Mouse (Mus musculus): Measurements from ENCODE around the gene Gtf3c1. TPM values are rescaled to one million over a fixed set of nuclear protein-coding genes. Genes with fewer than 3 reads are reported as not detected.

The Gtf3c1 gene
- total and polyA plus RNA-seq, 3 experiments, result 23.7 to 36.1 TPM; not detected in 1

DNA sequence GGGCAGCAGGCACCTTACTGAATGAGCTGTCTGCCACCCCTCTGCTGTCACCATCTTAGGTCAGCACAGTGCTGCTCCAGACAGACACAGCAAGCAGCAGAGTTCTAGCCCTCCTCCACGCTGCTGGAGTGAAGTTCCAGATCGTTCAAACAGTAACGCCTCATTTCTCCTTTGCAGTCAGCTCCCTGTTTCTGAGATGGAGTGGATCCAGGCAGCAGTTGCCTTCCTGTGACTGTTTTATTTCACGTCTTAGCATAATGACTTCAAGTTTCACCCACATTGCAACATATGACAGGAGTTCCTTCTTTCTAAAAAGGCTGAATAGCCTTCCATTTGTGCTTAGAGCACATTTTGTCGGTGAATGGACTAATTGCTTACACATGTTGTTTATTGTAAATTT lies 94.0 kb downstream of the Gtf3c1 start:
- Histone ChIP-seq H3K4me3 (ENCODE audit: control insufficient read depth in 1 of 2, insufficient read depth in 1 of 2, low read depth in 2 of 2, low read length in 2 of 2) (no peak overlapping the region), H3K27me3 (ENCODE audit: control insufficient read depth in 1 of 2, insufficient read depth in 2 of 2, low read length in 2 of 2) (peaks cover 1 to 2% of the 10 kb centered on the region in 2 experiments; a peak in 2 of 4 replicates), H3K9ac (ENCODE audit: control insufficient read depth, low read depth, low read length, poor library complexity, severe bottlenecking) (no peak overlapping the region), H3K27ac (ENCODE audit: control insufficient read depth, low read depth, low read length) (no peak overlapping the region), H3K79me2 (ENCODE audit: control insufficient read depth, insufficient read depth, low read length, poor library complexity) (no peaks in the 10 kb centered on the region), H3K4me1 (ENCODE audit: control insufficient read depth in 1 of 2, insufficient read depth in 2 of 2, low read length in 2 of 2) (no peaks in the 10 kb centered on the region), H3K9me3 (replicated peaks; ENCODE audit: insufficient read depth, low read length) (no peaks in the 10 kb centered on the region), H3K36me3 (ENCODE audit: control insufficient read depth in 1 of 2, insufficient read depth in 2 of 2, low read length in 2 of 2) (no peaks in the 10 kb centered on the region)
- no peak for DNase-seq (ENCODE audit: low read depth, low spot score)
- no peak for TF ChIP-seq ZKSCAN1 (IDR thresholded peaks at IDR 0.05; ENCODE audit: low read depth, low read length)
- no peak for TF ChIP-seq CHD2 (IDR thresholded peaks at IDR 0.05; ENCODE audit: low read length)

DNA sequence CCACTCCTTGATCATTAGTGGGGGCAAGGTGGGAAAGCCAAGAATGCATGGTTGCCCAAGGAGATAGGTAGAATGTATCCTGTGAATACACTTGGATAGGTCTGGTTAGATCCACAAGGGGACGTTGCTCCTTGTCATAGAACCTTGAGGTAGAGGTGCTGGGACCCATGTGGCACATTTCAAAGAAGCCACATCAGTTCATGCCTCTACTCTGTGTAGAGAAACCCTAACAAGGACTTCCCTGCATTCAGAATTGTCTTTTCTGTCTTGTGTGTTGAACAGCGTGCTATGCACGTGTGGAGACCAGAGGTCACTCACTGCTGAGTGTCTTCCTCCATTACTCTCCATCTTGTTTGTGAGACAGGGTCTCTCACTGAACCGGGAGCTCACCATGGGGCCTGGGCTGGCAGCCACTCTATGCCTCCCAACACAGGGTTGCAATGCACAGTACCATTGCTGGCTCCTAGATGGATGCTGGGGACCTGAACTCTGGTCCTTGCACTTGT lies 99.3 kb downstream of the Gtf3c1 start:
- H3K36me3 ChIP-seq (ENCODE audit: control insufficient read depth in 1 of 2, insufficient read depth in 2 of 2, low read length in 2 of 2), result no peaks in the 10 kb centered on the region
- no peak overlapping the region for H3K27ac ChIP-seq (ENCODE audit: control insufficient read depth, low read depth, low read length)
- no peak for TF ChIP-seq SIN3A (IDR thresholded peaks at IDR 0.05; ENCODE audit: low read length)
- TF ChIP-seq POLR2AphosphoS5 (IDR thresholded peaks at IDR 0.05; ENCODE audit: borderline replicate concordance, low read depth, low read length), result no peak
- no peak for TF ChIP-seq ELF1 (IDR thresholded peaks at IDR 0.05; ENCODE audit: low read depth, low read length)
- TF ChIP-seq UBTF (IDR thresholded peaks at IDR 0.05; ENCODE audit: borderline replicate concordance, insufficient read depth, low read depth, low read length), result no peak
- no peak for TF ChIP-seq TBP (IDR thresholded peaks at IDR 0.05; ENCODE audit: low read depth, low read length)
- TF ChIP-seq MYC (IDR thresholded peaks at IDR 0.05; ENCODE audit: low read depth, low read length), result no peak
- TF ChIP-seq JUND (IDR thresholded peaks at IDR 0.05; ENCODE audit: low read depth, low read length), result no peak
- TF ChIP-seq MYB (IDR thresholded peaks at IDR 0.05; ENCODE audit: low read depth, low read length), result no peak
- no peak for TF ChIP-seq POLR2AphosphoS2 (IDR thresholded peaks at IDR 0.05; ENCODE audit: low read length)
- no peak for TF ChIP-seq KAT2A (conservative IDR thresholded peaks at IDR 0.05; ENCODE audit: low read depth, low read length)
- DNase-seq (ENCODE audit: low read depth, low spot score), result no peak
- H3K9me3 ChIP-seq (replicated peaks; ENCODE audit: insufficient read depth, low read length), result no peaks in the 10 kb centered on the region
- H3K4me1 ChIP-seq (ENCODE audit: control insufficient read depth in 1 of 2, insufficient read depth in 2 of 2, low read length in 2 of 2), result no peaks in the 10 kb centered on the region; a peak in 1 of 4 replicates
- H3K9ac ChIP-seq (ENCODE audit: control insufficient read depth, low read depth, low read length, poor library complexity, severe bottlenecking), result no peak overlapping the region
- no peaks in the 10 kb centered on the region; a peak in 1 of 4 replicates for H3K27me3 ChIP-seq (ENCODE audit: control insufficient read depth in 1 of 2, insufficient read depth in 2 of 2, low read length in 2 of 2)
- no peaks in the 10 kb centered on the region for H3K79me2 ChIP-seq (ENCODE audit: control insufficient read depth, insufficient read depth, low read length, poor library complexity)
- no peak overlapping the region for H3K4me3 ChIP-seq (ENCODE audit: control insufficient read depth in 1 of 2, insufficient read depth in 1 of 2, low read depth in 2 of 2, low read length in 2 of 2)

DNA sequence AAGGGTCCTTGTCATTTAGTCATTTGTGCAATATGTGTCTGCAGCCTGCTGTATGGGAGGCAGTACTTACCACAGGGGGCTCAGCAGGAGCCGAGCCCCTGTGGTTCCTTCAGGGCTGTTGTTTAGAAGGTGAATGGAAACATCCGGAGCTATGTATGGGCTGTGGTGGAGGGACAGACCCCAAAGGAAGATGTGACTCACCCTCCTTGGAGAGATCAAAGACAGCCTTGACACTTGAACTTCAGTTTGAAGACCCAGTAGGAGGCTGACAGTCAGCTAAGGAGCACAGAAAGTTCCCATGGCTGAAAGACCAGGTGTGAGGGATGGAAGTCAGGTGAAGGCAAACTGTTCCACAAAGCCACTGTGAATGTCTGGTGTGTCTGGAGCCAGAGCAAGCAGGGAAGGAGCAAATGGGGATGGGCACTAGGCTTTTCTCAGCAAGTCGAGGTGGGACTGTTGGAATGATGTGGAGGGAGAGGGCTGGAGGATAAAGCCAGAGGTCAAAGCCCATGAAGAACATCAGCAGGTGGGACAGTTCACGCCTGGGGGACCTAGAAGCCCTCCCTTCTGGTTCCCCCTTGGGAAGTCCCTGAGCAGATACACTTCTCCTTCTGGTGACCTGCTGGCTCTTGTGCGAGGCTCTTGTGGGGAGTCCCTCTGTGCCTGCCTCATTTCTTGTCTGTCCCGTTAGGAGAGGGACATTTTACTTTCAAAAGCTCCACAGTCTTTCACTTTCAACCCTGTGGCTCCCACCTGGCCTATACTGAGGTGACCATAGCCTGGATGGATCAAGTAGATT lies 100.0 kb downstream of the Gtf3c1 start:
- no peak for TF ChIP-seq E2F4 (IDR thresholded peaks at IDR 0.05; ENCODE audit: borderline replicate concordance, low read depth, low read length)
- TF ChIP-seq MYB (IDR thresholded peaks at IDR 0.05; ENCODE audit: low read depth, low read length), result no peak
- TF ChIP-seq BHLHE40 (IDR thresholded peaks at IDR 0.05; ENCODE audit: borderline replicate concordance, low read depth, low read length), result no peak
- TF ChIP-seq TBP (IDR thresholded peaks at IDR 0.05; ENCODE audit: low read depth, low read length), result no peak
- TF ChIP-seq HCFC1 (IDR thresholded peaks at IDR 0.05; ENCODE audit: low read depth, low read length), result no peak
- TF ChIP-seq GABPA (IDR thresholded peaks at IDR 0.05; ENCODE audit: low read depth, low read length), result no peak
- TF ChIP-seq NRF1 (IDR thresholded peaks at IDR 0.05; ENCODE audit: insufficient read depth, low read depth, low read length, poor library complexity, severe bottlenecking), result no peak
- no peak for TF ChIP-seq KAT2A (conservative IDR thresholded peaks at IDR 0.05; ENCODE audit: low read depth, low read length)
- no peak for TF ChIP-seq POLR2AphosphoS5 (IDR thresholded peaks at IDR 0.05; ENCODE audit: borderline replicate concordance, low read depth, low read length)
- TF ChIP-seq ZC3H11A (IDR thresholded peaks at IDR 0.05; ENCODE audit: low read depth, low read length), result no peak
- TF ChIP-seq ETS1 (IDR thresholded peaks at IDR 0.05; ENCODE audit: low read depth, low read length), result no peak
- Histone ChIP-seq H3K27me3 (ENCODE audit: control insufficient read depth in 1 of 2, insufficient read depth in 2 of 2, low read length in 2 of 2) (no peaks in the 10 kb centered on the region; a peak in 1 of 4 replicates), H3K79me2 (ENCODE audit: control insufficient read depth, insufficient read depth, low read length, poor library complexity) (no peaks in the 10 kb centered on the region), H3K4me3 (ENCODE audit: control insufficient read depth in 1 of 2, insufficient read depth in 1 of 2, low read depth in 2 of 2, low read length in 2 of 2) (no peak overlapping the region), H3K9me3 (replicated peaks; ENCODE audit: insufficient read depth, low read length) (no peaks in the 10 kb centered on the region), H3K27ac (ENCODE audit: control insufficient read depth, low read depth, low read length) (no peak overlapping the region), H3K4me1 (ENCODE audit: control insufficient read depth in 1 of 2, insufficient read depth in 2 of 2, low read length in 2 of 2) (no peaks in the 10 kb centered on the region; a peak in 1 of 4 replicates), H3K9ac (ENCODE audit: control insufficient read depth, low read depth, low read length, poor library complexity, severe bottlenecking) (no peak overlapping the region), H3K36me3 (ENCODE audit: control insufficient read depth in 1 of 2, insufficient read depth in 2 of 2, low read length in 2 of 2) (no peaks in the 10 kb centered on the region)
- DNase-seq (ENCODE audit: low read depth, low spot score), result no peak
